Comparison of ENCODE assay signal across 8 mouse cellular contexts in genomic region chr2:84714811-84715561, GRCm38 (mm10). TPM values are rescaled to one million over a fixed set of nuclear protein-coding genes. Genes with fewer than 3 reads are reported as not detected.
DNase-seq lines count a peak whose midpoint lies in the region; ATAC-seq and TF ChIP-seq lines count a peak whose summit lies in the region.

Gene Zdhhc5 (minus strand): TSS chr2:84715180.

- TF ChIP-seq CTCF in lung, postnatal 0 days (IDR thresholded peaks at IDR 0.05), result no peak

- no peaks in the 10 kb centered on the region for H3K27me3 ChIP-seq in hindbrain, embryonic 10.5 days (ENCODE audit: insufficient read depth, poor library complexity, severe bottlenecking)
- no peaks in the 10 kb centered on the region for H3K27me3 ChIP-seq in lung, postnatal 0 days (replicated peaks; ENCODE audit: insufficient read depth, low read length)

- peak within 1 kb of the TSS; percentile 90 for H3K9ac ChIP-seq in lung, postnatal 0 days (replicated peaks; ENCODE audit: low read depth)

- peaks cover 27% of the 10 kb centered on the region for H3K4me1 ChIP-seq in hindbrain, embryonic 10.5 days (replicated peaks)
- no peaks in the 10 kb centered on the region; the same call in 1 of the 2 replicates for H3K4me1 ChIP-seq in lung, postnatal 0 days (ENCODE audit: insufficient read depth, low read depth, low read length)

- TF ChIP-seq EP300 in lung, postnatal 0 days (IDR thresholded peaks at IDR 0.05), result no peak

- WGBS in hindbrain, embryonic 10.5 days, result under 1% methylated on average over 107 of the region's 107 CpGs
- WGBS in lung, postnatal 0 days, result under 1% methylated on average over 63 of the region's 107 CpGs

- peak; percentile 83 for ATAC-seq in frontal cortex, adult (ENCODE audit: low TSS enrichment)
- ATAC-seq in lung, postnatal 0 days, result peak; percentile 93

- peak within 1 kb of the TSS; percentile 84 for H3K4me2 ChIP-seq in lung, postnatal 0 days (replicated peaks; ENCODE audit: low read depth, low read length)

- peak within 1 kb of the TSS; percentile 97 for H3K27ac ChIP-seq in hindbrain, embryonic 10.5 days
- H3K27ac ChIP-seq in lung, postnatal 0 days (ENCODE audit: low read length), result peak within 1 kb of the TSS; percentile 97

- DNase-seq in MN1 (ENCODE audit: low spot score), result peak; percentile 98
- peak; percentile 99 for DNase-seq in cerebellum, adult 9-10 months
- peak; percentile 99 for DNase-seq in hindbrain, embryonic 10.5 days (ENCODE audit: low spot score)
- DNase-seq in layer of hippocampus, adult 9-11 months, result peak; percentile 99
- DNase-seq in lung, postnatal 0 days (ENCODE audit: low spot score), result peak; percentile 99
- peak; percentile 98 for DNase-seq in ovary, postnatal 14 days (ENCODE audit: low spot score)
- peak; percentile 99 for DNase-seq in thymus, postnatal 14 days

- H3K4me3 ChIP-seq in hindbrain, embryonic 10.5 days, result peak within 1 kb of the TSS; percentile 96
- H3K4me3 ChIP-seq in lung, postnatal 0 days (ENCODE audit: low read depth, low read length), result peak within 1 kb of the TSS; percentile 92

- no peaks in the 10 kb centered on the region for H3K9me3 ChIP-seq in hindbrain, embryonic 10.5 days
- no peaks in the 10 kb centered on the region for H3K9me3 ChIP-seq in lung, postnatal 0 days (ENCODE audit: low read length)

- peaks cover 14% of the 10 kb centered on the region for H3K36me3 ChIP-seq in hindbrain, embryonic 10.5 days
- H3K36me3 ChIP-seq in lung, postnatal 0 days (ENCODE audit: insufficient read depth, low read length), result no peaks in the 10 kb centered on the region

RNA-seq across cellular contexts. Expression of gene Zdhhc5, which starts in this region (rescaled TPM):
- 25.4 and 26.7 TPM in 2 replicates for polyA plus RNA-seq in hindbrain, embryonic 10.5 days (2016; fragmentation: Nextera tagmentation; extraction: Ambion mirVana)
- polyA plus RNA-seq in lung, postnatal 0 days (2015; fragmentation: Nextera tagmentation; extraction: Ambion mirVana), result 15.8 and 19.9 TPM in 2 replicates

Comparison
In these comparisons a context has a peak if more than half of its experiments do, and no peak if none do; other contexts are left out.
1. Peak in every context shown above with its lines: DNase-seq, ATAC-seq, H3K4me3 ChIP-seq and H3K27ac ChIP-seq.